Mouse (Mus musculus): ENCODE measurements around the gene C1ql4. TPM values are rescaled to one million over a fixed set of nuclear protein-coding genes. Genes with fewer than 3 reads are reported as not detected.
"Not testable (repeated sequence)": the region's sequence is repeated elsewhere in the genome, so short reads cannot be mapped to it uniquely, and the experiment has no call there.

C1ql4 gene
- total and polyA plus RNA-seq, 2 experiments from 2014 or later, result 9.2 to 17.7 TPM

DNA sequence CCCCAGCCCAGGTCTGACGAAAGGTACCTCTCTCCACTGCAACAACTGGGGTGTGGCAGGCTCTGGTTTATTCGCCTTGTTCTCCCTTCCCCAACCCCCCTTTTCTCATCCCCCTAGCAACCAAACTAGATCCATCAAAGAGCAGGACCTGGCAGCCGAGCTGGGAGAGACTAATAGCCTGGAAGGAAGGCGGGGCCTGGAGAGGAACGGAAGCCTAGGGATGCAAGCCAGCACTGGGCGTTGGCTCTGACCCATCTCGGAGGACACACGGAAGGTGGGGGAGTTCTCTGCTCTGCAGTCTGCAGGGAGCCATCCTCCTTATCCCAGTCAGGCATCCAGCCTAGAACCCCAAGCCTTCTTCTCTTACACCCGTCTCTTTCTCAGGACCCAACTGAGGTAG, 34.2 kb downstream of the C1ql4 start:
- H3K4me3 ChIP-seq (ENCODE audit: low read depth, low read length), result no peak overlapping the region
- no peak overlapping the region for H3K9ac ChIP-seq (replicated peaks; ENCODE audit: low read length, poor library complexity, severe bottlenecking)
- H3K27ac ChIP-seq (ENCODE audit: low read depth, low read length), result no peak overlapping the region
- H3K27me3 ChIP-seq (ENCODE audit: insufficient read depth, low read length), result peaks cover 52% of the 10 kb centered on the region
- no peaks in the 10 kb centered on the region for H3K36me3 ChIP-seq (ENCODE audit: insufficient read depth, low read length)
- DNase-seq (ENCODE audit: low spot score) (peak; percentile 22), ATAC-seq (ENCODE audit: low FRiP score) (no peak)
- 0 out of 2 replicates have a peak, but pooled peaks cover 4% of the 10 kb centered on the region for H3K4me1 ChIP-seq (ENCODE audit: insufficient read depth, low read length)
- H3K4me2 ChIP-seq (ENCODE audit: low read depth, low read length, poor library complexity, severe bottlenecking), result no peak overlapping the region
- TF ChIP-seq CTCF (IDR thresholded peaks at IDR 0.05), result no peak
- H3K9me3 ChIP-seq (ENCODE audit: low read length), result no peaks in the 10 kb centered on the region
- 16% methylated on average over 9 of the region's 9 CpGs for WGBS

DNA sequence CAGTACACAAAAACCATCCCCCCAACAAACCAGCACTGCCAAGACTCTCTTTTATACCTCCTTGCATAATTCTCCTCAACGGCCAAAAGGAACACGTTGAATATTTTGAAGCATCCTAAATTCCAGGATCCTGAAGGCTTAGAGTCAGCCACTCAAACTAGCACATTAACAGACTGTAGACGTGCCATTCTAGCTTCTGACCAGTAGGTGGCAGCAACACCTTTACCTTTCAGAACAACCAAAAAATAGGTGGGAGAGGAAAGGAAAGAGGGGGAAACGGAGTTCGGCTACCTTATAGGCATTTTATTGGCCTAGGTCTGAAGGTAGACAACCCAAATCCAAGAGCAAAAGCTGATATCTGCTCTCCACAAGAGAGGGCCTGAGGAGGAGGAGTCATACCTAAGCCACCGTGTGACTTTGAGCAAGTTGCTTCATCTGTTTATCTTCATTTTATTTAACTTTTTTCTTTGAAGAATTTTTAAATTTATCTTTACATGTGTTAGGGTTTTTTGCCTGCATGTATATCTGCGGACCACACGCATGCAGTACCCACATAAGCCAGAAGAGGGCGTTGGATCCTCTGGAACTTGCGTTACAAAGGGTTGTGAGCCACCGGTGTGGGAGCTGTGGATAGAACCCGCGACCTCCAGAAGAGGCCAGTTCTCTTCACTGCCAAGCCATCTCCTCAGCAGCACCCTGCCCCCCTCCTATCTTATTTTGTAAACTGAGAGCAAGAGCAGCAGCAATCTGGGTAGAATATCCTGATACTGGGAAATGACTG, 38.0 kb downstream of the C1ql4 start:
- Histone ChIP-seq H3K9me3 (ENCODE audit: low read length) (no peaks in the 10 kb centered on the region), H3K4me3 (ENCODE audit: low read depth, low read length) (no peak overlapping the region), H3K4me2 (ENCODE audit: low read depth, low read length, poor library complexity, severe bottlenecking) (no peak overlapping the region), H3K27me3 (ENCODE audit: insufficient read depth, low read length) (peaks cover 15% of the 10 kb centered on the region; the same call in 1 of the 2 replicates), H3K27ac (ENCODE audit: low read depth, low read length) (no peak overlapping the region), H3K36me3 (ENCODE audit: insufficient read depth, low read length) (no peaks in the 10 kb centered on the region), H3K4me1 (ENCODE audit: insufficient read depth, low read length) (no peaks in the 10 kb centered on the region), H3K9ac (replicated peaks; ENCODE audit: low read length, poor library complexity, severe bottlenecking) (no peak overlapping the region)
- ATAC-seq (ENCODE audit: low FRiP score), result no peak
- 33% methylated on average over 13 of the region's 13 CpGs for WGBS
- peak; percentile 80 for DNase-seq (ENCODE audit: low spot score)
- TF ChIP-seq CTCF (IDR thresholded peaks at IDR 0.05), result peak; percentile 95

DNA sequence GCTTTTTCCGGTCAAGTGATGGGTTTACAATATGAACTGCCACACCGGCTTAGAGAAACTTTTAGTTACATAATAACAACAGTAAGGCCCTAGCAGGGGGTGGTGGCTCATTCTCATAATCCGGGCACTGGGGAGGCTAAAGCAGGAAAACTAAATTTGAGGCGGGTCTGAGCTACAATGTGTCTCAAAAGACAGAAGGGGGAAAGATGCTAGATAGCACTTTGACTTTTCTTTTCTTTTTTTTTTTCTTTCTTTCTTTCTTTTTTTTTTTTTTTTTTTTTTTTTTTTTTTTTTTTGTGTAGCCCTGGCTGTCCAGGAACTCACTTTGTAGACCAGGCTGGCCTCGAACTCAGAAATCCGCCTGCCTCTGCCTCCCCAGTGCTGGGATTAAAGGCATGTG, 41.9 kb downstream of the C1ql4 start:
- H3K27me3 ChIP-seq (ENCODE audit: insufficient read depth, low read length); H3K4me2 ChIP-seq (ENCODE audit: low read depth, low read length, poor library complexity, severe bottlenecking); H3K4me1 ChIP-seq (ENCODE audit: insufficient read depth, low read length); H3K9me3 ChIP-seq (ENCODE audit: low read length); H3K27ac ChIP-seq (ENCODE audit: low read depth, low read length); DNase-seq (ENCODE audit: low spot score); ATAC-seq (ENCODE audit: low FRiP score); H3K4me3 ChIP-seq (ENCODE audit: low read depth, low read length); H3K9ac ChIP-seq (replicated peaks; ENCODE audit: low read length, poor library complexity, severe bottlenecking); H3K36me3 ChIP-seq (ENCODE audit: insufficient read depth, low read length): not testable (repeated sequence)
- 69% methylated on average over 6 of the region's 6 CpGs for WGBS

DNA sequence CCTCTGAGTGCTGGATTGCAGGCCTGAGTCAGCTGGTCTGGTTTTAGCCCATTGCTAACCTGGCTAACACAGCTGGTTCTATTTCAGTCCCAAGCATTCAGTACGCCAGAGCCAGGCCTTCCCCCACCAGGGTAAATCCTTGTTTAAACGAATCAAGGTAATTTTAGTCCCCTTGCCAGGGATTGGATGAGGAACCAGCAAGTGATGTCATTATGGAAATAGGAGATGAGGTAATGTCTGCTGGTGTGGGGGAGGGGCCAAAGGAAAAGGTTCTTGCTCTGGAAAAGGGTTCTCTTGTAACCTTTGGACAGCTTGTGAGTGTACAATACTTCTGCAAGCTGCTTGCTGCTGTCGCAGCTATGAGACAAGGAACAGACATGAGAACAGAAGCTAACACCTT, 42.8 kb downstream of the C1ql4 start:
- no peak for ATAC-seq (ENCODE audit: low FRiP score)
- DNase-seq (ENCODE audit: low spot score), result no peak
- TF ChIP-seq CTCF (IDR thresholded peaks at IDR 0.05), result no peak
- Histone ChIP-seq H3K36me3 (ENCODE audit: insufficient read depth, low read length) (no peaks in the 10 kb centered on the region), H3K4me2 (ENCODE audit: low read depth, low read length, poor library complexity, severe bottlenecking) (no peak overlapping the region), H3K4me1 (ENCODE audit: insufficient read depth, low read length) (no peaks in the 10 kb centered on the region), H3K9me3 (ENCODE audit: low read length) (no peaks in the 10 kb centered on the region), H3K4me3 (ENCODE audit: low read depth, low read length) (no peak overlapping the region), H3K27ac (ENCODE audit: low read depth, low read length) (no peak overlapping the region), H3K9ac (replicated peaks; ENCODE audit: low read length, poor library complexity, severe bottlenecking) (no peak overlapping the region), H3K27me3 (ENCODE audit: insufficient read depth, low read length) (no peaks in the 10 kb centered on the region)
- 64% methylated on average over 3 of the region's 3 CpGs for WGBS

DNA sequence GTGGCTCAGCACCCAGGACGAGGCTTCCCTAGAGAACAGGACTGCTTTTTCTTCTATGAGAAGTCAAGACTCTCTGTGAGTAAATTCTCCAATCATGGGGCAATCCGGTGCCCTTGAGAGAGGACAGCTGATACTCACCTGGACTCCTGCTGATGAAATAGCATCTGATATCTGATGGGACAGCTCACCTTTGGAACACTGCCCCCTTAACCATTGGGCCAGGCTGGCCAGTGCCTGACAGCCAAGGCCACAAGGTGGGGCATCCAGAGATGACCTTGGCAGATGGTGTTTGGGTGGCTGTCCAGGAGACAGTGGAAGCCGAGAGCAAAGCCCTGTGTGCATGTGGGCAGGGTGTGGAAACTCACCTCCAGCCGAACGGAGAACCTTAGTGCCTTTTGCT, 45.3 kb downstream of the C1ql4 start:
- Histone ChIP-seq H3K4me3 (ENCODE audit: low read depth, low read length) (no peak overlapping the region), H3K4me1 (ENCODE audit: insufficient read depth, low read length) (no peaks in the 10 kb centered on the region), H3K27ac (ENCODE audit: low read depth, low read length) (no peak overlapping the region), H3K27me3 (ENCODE audit: insufficient read depth, low read length) (no peaks in the 10 kb centered on the region), H3K4me2 (ENCODE audit: low read depth, low read length, poor library complexity, severe bottlenecking) (no peak overlapping the region), H3K36me3 (ENCODE audit: insufficient read depth, low read length) (no peaks in the 10 kb centered on the region), H3K9me3 (ENCODE audit: low read length) (no peaks in the 10 kb centered on the region), H3K9ac (replicated peaks; ENCODE audit: low read length, poor library complexity, severe bottlenecking) (no peak overlapping the region)
- DNase-seq (ENCODE audit: low spot score), result no peak
- no peak for TF ChIP-seq CTCF (IDR thresholded peaks at IDR 0.05)
- no peak for ATAC-seq (ENCODE audit: low FRiP score)
- 82% methylated on average over 5 of the region's 5 CpGs for WGBS

DNA sequence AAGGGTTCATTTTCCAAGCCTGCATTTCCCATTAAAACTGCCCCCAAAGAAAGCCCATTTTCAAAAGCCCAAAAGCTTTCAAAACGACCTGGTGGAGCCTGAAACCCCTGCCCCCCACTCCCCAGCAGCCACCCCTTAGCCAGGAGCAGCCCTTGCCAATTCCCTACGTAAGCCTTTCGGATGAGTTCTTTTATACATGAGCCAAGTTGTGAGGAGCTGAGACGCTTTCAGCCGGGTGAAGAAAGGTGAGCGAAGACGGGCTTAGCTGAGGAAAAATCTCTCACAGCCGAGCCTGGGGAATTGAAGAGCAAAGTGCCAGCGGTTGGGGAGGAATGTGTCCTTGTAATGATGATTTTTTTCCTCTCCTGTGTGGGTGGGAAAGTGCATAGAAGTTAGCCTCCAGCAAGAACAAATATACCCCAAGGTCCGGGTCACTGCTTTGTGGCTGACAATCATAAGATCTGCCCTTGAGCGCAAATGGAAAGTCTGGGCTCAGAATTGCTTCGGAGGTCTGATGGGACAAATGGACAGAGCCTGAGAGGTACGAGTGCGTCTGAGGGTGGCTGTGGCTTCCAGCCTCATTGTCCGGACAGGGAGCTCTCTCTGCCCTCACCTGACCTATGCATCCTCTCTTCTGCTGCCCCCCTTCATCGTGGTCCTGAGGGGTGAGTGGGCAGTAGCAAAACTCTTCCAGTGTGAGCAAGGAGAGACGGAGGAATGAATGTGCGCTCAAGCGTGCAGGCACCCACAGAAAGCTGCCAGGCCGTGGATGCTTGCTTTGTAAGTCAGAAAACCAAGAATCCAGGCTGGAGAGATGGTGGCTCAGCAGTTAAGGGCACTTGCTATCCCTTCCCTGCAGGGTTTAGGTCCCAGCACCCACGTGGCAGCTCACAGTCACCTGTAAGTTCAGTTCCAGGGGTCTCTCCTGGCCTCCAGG, 46.4 kb downstream of the C1ql4 start:
- Histone ChIP-seq H3K9ac (replicated peaks; ENCODE audit: low read length, poor library complexity, severe bottlenecking) (no peak overlapping the region), H3K4me3 (ENCODE audit: low read depth, low read length) (no peak overlapping the region), H3K4me2 (ENCODE audit: low read depth, low read length, poor library complexity, severe bottlenecking) (no peak overlapping the region), H3K27me3 (ENCODE audit: insufficient read depth, low read length) (no peaks in the 10 kb centered on the region), H3K36me3 (ENCODE audit: insufficient read depth, low read length) (no peaks in the 10 kb centered on the region), H3K9me3 (ENCODE audit: low read length) (no peaks in the 10 kb centered on the region), H3K27ac (ENCODE audit: low read depth, low read length) (no peak overlapping the region), H3K4me1 (ENCODE audit: insufficient read depth, low read length) (no peaks in the 10 kb centered on the region)
- peak; percentile 30 for DNase-seq (ENCODE audit: low spot score)
- 33% methylated on average over 21 of the region's 21 CpGs for WGBS
- no peak for ATAC-seq (ENCODE audit: low FRiP score)
- TF ChIP-seq CTCF (IDR thresholded peaks at IDR 0.05), result no peak

Data from midbrain, postnatal 0 days (tissue).